Mouse (Mus musculus) kidney, embryonic 14.5 days (tissue): ENCODE results near the gene Ppa2. TPM values are rescaled to one million over a fixed set of nuclear protein-coding genes. Genes with fewer than 3 reads are reported as not detected.
A peak's percentile ranks its signal among the peaks of the same experiment; 100 is the strongest.

Experiments
- ATAC-seq: fragments of 200-750 bp; cut with Nextera tagmentation; 2 replicates; pipeline ENCODE4 v1.8.0; 2017; ENCODE audit warnings: moderate number of reproducible peaks, mild to moderate bottlenecking, moderate TSS enrichment, moderate library complexity; ENCODE audit not compliant: low FRiP score, low TSS enrichment
- H3K27ac ChIP-seq: fragments of 300-500 bp; sonication (generic); 2 replicates; pipeline ENCODE4 v1.5.1; 2014; ENCODE audit warnings: low read depth, mild to moderate bottlenecking, low read length, moderate library complexity, mixed read lengths
- H3K27me3 ChIP-seq: fragments of 300-500 bp; sonication (generic); 2 replicates; pipeline ENCODE4 v1.6.1; 2014; ENCODE audit warnings: mild to moderate bottlenecking, low read length; ENCODE audit not compliant: control insufficient read depth, insufficient read depth
- H3K36me3 ChIP-seq: fragments of 300-500 bp; sonication (generic); 2 replicates; pipeline ENCODE4 v1.6.1; 2014; ENCODE audit warnings: low read length, mixed read lengths; ENCODE audit not compliant: control insufficient read depth, insufficient read depth
- H3K4me1 ChIP-seq: fragments of 300-500 bp; sonication (generic); 2 replicates; pipeline ENCODE4 v1.6.1; 2014; ENCODE audit warnings: low read length, mixed read lengths; ENCODE audit not compliant: control insufficient read depth, insufficient read depth
- H3K4me2 ChIP-seq: fragments of 300-500 bp; sonication (generic); replicated peaks from 2 replicates; pipeline ENCODE4 v1.6.1; 2014; ENCODE audit warnings: low read depth, mild to moderate bottlenecking, low read length
- H3K4me3 ChIP-seq: fragments of 300-500 bp; sonication (generic); 2 replicates; pipeline ENCODE4 v1.5.1; 2014; ENCODE audit warnings: mild to moderate bottlenecking, low read length
- H3K9ac ChIP-seq: fragments of 300-500 bp; sonication (generic); 2 replicates; pipeline ENCODE4 v1.6.1; 2014; ENCODE audit warnings: low read depth, mild to moderate bottlenecking, low read length, moderate library complexity
- H3K9me3 ChIP-seq: fragments of 300-500 bp; sonication (generic); 2 replicates; pipeline ENCODE4 v1.6.1; 2016; ENCODE audit warnings: low read length; ENCODE audit not compliant: control insufficient read depth
- WGBS: fragments of 180-500 bp; shearing (Covaris S2); extraction: QIAGEN DNeasy Blood & Tissue Kit; methylation state at CpG from one replicate; pipeline ENCODE4 v1.1.7; 2014; 5-methylcytosine and 5-hydroxymethylcytosine counted together
- polyA plus RNA-seq: library from polyadenylated mRNA; unstranded; fragments of >200 nt; fragmentation: Nextera tagmentation; extraction: Ambion mirVana; gene quantifications from 2 replicates; pipeline ENCODE4 v1.2.1, GENCODE M21; 2014

The Ppa2 gene
- polyA plus RNA-seq, 1 experiment from 2014 or later: 96.9 TPM

DNA sequence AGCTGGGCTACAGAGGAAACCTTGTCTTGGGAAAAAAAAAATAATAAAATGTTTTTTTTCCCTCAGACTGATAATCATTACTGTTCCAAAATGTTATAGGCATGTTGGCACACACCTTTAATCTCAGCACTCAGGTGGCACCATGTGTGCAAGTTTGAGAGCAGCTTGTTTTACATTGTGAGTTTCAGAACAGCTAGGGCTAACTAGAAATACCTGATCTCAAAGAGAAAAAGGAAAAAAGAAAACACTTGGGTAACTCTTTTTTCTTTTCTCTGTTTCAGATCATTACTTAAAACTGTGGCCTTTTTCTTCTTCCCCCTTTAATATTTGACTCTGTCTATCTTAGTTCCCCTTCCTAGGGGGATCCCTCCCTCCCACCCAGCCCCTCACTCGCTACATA, 51.5 kb downstream of the Ppa2 start:
- Histone ChIP-seq H3K9me3 (no peaks in the 10 kb centered on the region), H3K4me2 (no peak overlapping the region), H3K9ac (no peak overlapping the region)

GRCm38 (mm10) chr3:133364138-133364537, 54.2 kb downstream of the Ppa2 start:
- no peak overlapping the region for H3K27ac ChIP-seq
- WGBS: 59% methylated on average over 3 of the region's 3 CpGs
- no peaks in the 10 kb centered on the region for H3K36me3 ChIP-seq
- peak; percentile 78; the same call in 1 of the 2 replicates for ATAC-seq
- no peaks in the 10 kb centered on the region for H3K27me3 ChIP-seq
- no peak overlapping the region for H3K4me3 ChIP-seq
- H3K4me2 ChIP-seq: no peak overlapping the region
- no peak overlapping the region for H3K9ac ChIP-seq
- 0 out of 2 replicates have a peak, but pooled peaks cover 2% of the 10 kb centered on the region for H3K4me1 ChIP-seq
- H3K9me3 ChIP-seq: no peaks in the 10 kb centered on the region

More for the DNA sequence above, 51.5 kb downstream of the Ppa2 start:
- H3K27ac ChIP-seq: no peak overlapping the region
- H3K36me3 ChIP-seq: no peaks in the 10 kb centered on the region
- no peak for ATAC-seq
- no peaks in the 10 kb centered on the region for H3K4me1 ChIP-seq
- no peaks in the 10 kb centered on the region for H3K27me3 ChIP-seq
- H3K4me3 ChIP-seq: no peak overlapping the region
- 89% methylated on average over 1 of the region's 1 CpGs for WGBS

DNA sequence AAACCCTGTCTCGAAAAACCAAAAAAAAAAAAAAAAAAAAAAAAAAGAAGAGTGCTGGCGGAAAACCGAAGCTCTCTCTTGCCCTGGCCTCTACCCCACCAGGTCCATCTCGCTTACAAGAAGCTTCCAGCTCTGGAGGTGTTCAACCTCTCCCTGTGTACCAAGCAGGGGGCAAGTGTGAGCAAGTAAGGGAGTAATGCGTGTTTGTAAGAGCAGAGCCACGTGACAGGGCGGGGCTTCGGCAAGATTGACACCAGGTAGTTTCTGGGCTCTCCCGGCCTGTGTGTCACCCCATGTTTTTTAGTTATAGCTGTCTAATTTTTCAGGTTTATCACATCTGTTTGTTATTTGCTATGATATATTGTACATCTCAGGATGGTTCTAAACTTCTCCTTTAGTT, 56.2 kb downstream of the Ppa2 start:
- H3K4me1 ChIP-seq: 0 out of 2 replicates have a peak, but pooled peaks cover 2% of the 10 kb centered on the region
- H3K27me3 ChIP-seq: no peaks in the 10 kb centered on the region
- 90% methylated on average over 9 of the region's 9 CpGs for whole genome bisulfite sequencing
- no peak overlapping the region for H3K9ac ChIP-seq
- no peaks in the 10 kb centered on the region for H3K36me3 ChIP-seq
- no peaks in the 10 kb centered on the region for H3K9me3 ChIP-seq
- H3K4me3 ChIP-seq: no peak overlapping the region
- no peak for ATAC-seq
- no peak overlapping the region for H3K27ac ChIP-seq
- H3K4me2 ChIP-seq: no peak overlapping the region

DNA sequence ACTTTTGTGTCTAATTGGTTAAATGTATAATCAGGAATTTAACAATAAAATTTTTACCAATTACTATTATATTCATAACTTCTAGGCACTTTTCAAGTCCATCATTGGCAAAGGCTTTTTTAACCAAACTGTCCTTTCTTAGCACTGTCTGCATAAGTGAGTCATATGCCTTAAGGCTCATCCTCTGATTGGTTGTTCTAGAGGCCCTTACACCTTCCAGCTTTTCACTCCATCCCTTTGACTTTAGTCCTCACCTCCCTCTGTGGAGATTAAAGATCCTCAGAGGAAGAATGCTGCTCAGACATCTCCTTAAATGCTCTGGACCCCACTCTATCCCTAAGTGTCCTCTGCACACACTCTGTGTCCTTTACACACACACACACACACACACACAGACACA, 68.3 kb downstream of the Ppa2 start:
- H3K9ac ChIP-seq: no peak overlapping the region
- no peaks in the 10 kb centered on the region for H3K36me3 ChIP-seq
- no peak overlapping the region for H3K4me3 ChIP-seq
- H3K27me3 ChIP-seq: no peaks in the 10 kb centered on the region
- no peak for ATAC-seq
- no peaks in the 10 kb centered on the region for H3K4me1 ChIP-seq
- no peak overlapping the region for H3K27ac ChIP-seq
- H3K4me2 ChIP-seq: no peak overlapping the region
- peaks cover 16% of the 10 kb centered on the region for H3K9me3 ChIP-seq

- H3K4me3 ChIP-seq: no peak overlapping the region
- H3K9ac ChIP-seq: no peak overlapping the region
- peaks cover 16% of the 10 kb centered on the region for H3K9me3 ChIP-seq
- H3K27me3 ChIP-seq: no peaks in the 10 kb centered on the region
- H3K4me2 ChIP-seq: no peak overlapping the region
- ATAC-seq: no peak
- no peaks in the 10 kb centered on the region for H3K4me1 ChIP-seq
- 100% methylated on average over 1 of the region's 1 CpGs for WGBS
- H3K27ac ChIP-seq: no peak overlapping the region
- no peaks in the 10 kb centered on the region for H3K36me3 ChIP-seq
These were observed 70.1 kb downstream of the Ppa2 start for GRCm38 (mm10) chr3:133379997-133380396.

- no peak for ATAC-seq
- Histone ChIP-seq H3K36me3 (no peaks in the 10 kb centered on the region), H3K27me3 (no peaks in the 10 kb centered on the region), H3K9ac (no peak overlapping the region), H3K4me3 (no peak overlapping the region), H3K27ac (no peak overlapping the region), H3K9me3 (peaks cover 16% of the 10 kb centered on the region), H3K4me2 (no peak overlapping the region), H3K4me1 (no peaks in the 10 kb centered on the region)
- 89% methylated on average over 11 of the region's 11 CpGs for WGBS
These were observed 71.6 kb downstream of the Ppa2 start for GRCm38 (mm10) chr3:133381519-133381918.

GRCm38 (mm10) chr3:133382147-133382546, 72.2 kb downstream of the Ppa2 start:
- Histone ChIP-seq H3K4me2 (no peak overlapping the region), H3K27me3 (no peaks in the 10 kb centered on the region), H3K27ac (no peak overlapping the region), H3K36me3 (no peaks in the 10 kb centered on the region), H3K4me1 (no peaks in the 10 kb centered on the region), H3K4me3 (no peak overlapping the region), H3K9me3 (peaks cover 16% of the 10 kb centered on the region), H3K9ac (no peak overlapping the region)
- no peak for ATAC-seq
- whole genome bisulfite sequencing: 64% methylated on average over 9 of the region's 9 CpGs

- no peak for ATAC-seq
- H3K9ac ChIP-seq: no peak overlapping the region
- H3K27ac ChIP-seq: no peak overlapping the region
- no peaks in the 10 kb centered on the region for H3K36me3 ChIP-seq
- no peaks in the 10 kb centered on the region for H3K27me3 ChIP-seq
- H3K9me3 ChIP-seq: 0 out of 2 replicates have a peak, but pooled peaks cover 2% of the 10 kb centered on the region
- WGBS: 69% methylated on average over 6 of the region's 6 CpGs
- no peak overlapping the region for H3K4me3 ChIP-seq
- H3K4me1 ChIP-seq: no peaks in the 10 kb centered on the region
- H3K4me2 ChIP-seq: no peak overlapping the region
These were observed 74.3 kb downstream of the Ppa2 start for GRCm38 (mm10) chr3:133384164-133384708.

GRCm38 (mm10) chr3:133387283-133387682, 77.4 kb downstream of the Ppa2 start:
- peak; percentile 52; the same call in 1 of the 2 replicates for ATAC-seq
- Histone ChIP-seq H3K9me3 (no peaks in the 10 kb centered on the region), H3K36me3 (no peaks in the 10 kb centered on the region), H3K4me2 (no peak overlapping the region), H3K4me3 (no peak overlapping the region), H3K9ac (no peak overlapping the region), H3K27me3 (no peaks in the 10 kb centered on the region), H3K4me1 (no peaks in the 10 kb centered on the region), H3K27ac (no peak overlapping the region)
- 40% methylated on average over 7 of the region's 7 CpGs for WGBS
